Mouse (Mus musculus) thymus, adult 2 months (tissue): ENCODE measurements around the gene Serinc5. TPM values are rescaled to one million over a fixed set of nuclear protein-coding genes. Genes with fewer than 3 reads are reported as not detected.

ENCODE experiments used
- DNase-seq: peaks from one replicate; pipeline ENCODE4 v3.0.0; 2021
- H3K27ac ChIP-seq: fragments of 200-500 bp; 2 replicates; pipeline ENCODE4 v1.5.1; 2012; ENCODE audit warnings: low read length, control low read depth; ENCODE audit not compliant: control insufficient read depth, insufficient read depth
- H3K27me3 ChIP-seq: fragments of 200-500 bp; 2 replicates; pipeline ENCODE4 v1.6.1; 2012; ENCODE audit warnings: mild to moderate bottlenecking, low read length, moderate library complexity, mixed read lengths; ENCODE audit not compliant: control insufficient read depth, insufficient read depth
- H3K36me3 ChIP-seq: fragments of 200-500 bp; 2 replicates; pipeline ENCODE4 v1.6.1; 2012; ENCODE audit warnings: mild to moderate bottlenecking, low read length, moderate library complexity; ENCODE audit not compliant: control insufficient read depth, insufficient read depth
- H3K4me1 ChIP-seq: fragments of 200-500 bp; replicated peaks from 2 replicates; pipeline ENCODE4 v1.6.1; 2012; ENCODE audit warnings: low read length; ENCODE audit not compliant: control insufficient read depth, insufficient read depth
- H3K4me3 ChIP-seq: fragments of 200-500 bp; 2 replicates; pipeline ENCODE4 v1.5.1; 2012; ENCODE audit warnings: mild to moderate bottlenecking, low read length, control low read depth, moderate library complexity; ENCODE audit not compliant: control insufficient read depth, insufficient read depth
- CTCF ChIP-seq: fragments of 200-500 bp; IDR thresholded peaks from 2 replicates; pipeline ENCODE4 v1.5.1; 2012; ENCODE audit warnings: mild to moderate bottlenecking, control low read depth, low read length, moderate library complexity, borderline replicate concordance; ENCODE audit not compliant: control insufficient read depth, poor library complexity, insufficient read depth; ENCODE audit errors: extremely low read depth
- POLR2A ChIP-seq: fragments of 200-500 bp; IDR thresholded peaks from 2 replicates; pipeline ENCODE4 v1.6.1; 2012; ENCODE audit warnings: mild to moderate bottlenecking, low read length, control low read depth, moderate library complexity; ENCODE audit not compliant: control insufficient read depth, poor library complexity, insufficient read depth; ENCODE audit errors: extremely low read depth
- WGBS: fragments of 180-500 bp; shearing (Covaris S2); methylation state at CpG from one replicate; pipeline ENCODE4 v1.1.7; 2018; 5-methylcytosine and 5-hydroxymethylcytosine counted together
- polyA plus RNA-seq: library from polyadenylated mRNA; depleted of rRNA; stranded (reverse); fragments of >200 nt; gene quantifications from 2 replicates; pipeline ENCODE4 v1.2.3, GENCODE M21; 2012

Gene Serinc5
- polyA plus RNA-seq, 1 experiment, result 108 TPM

DNA sequence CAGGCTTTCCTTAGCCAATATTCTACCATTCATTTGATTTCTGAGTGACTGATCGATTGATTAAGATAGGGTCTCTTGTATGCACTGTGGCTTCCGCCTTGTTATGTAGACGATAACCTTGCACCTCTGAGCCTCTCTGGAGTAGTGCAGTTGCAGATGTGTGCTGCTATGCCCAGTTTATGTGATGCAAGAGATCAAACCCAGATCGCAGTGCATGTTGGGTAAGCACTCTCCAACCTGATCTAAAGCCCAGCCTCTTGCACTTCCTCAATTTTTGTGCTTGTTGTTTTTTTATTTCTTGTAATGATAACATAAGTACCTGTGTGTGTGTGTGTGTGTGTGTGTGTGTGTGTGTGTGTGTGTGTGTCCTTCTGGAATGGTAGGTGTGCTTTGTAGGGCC is 132.0 kb downstream of the Serinc5 start:
- TF ChIP-seq CTCF (no peak), POLR2A (no peak)
- H3K27ac ChIP-seq, result no peak overlapping the region
- peaks cover 11% of the 10 kb centered on the region for H3K4me1 ChIP-seq
- no peak overlapping the region for H3K4me3 ChIP-seq
- H3K36me3 ChIP-seq, result no peaks in the 10 kb centered on the region
- 81% methylated on average over 4 of the region's 4 CpGs for WGBS
- H3K27me3 ChIP-seq, result no peaks in the 10 kb centered on the region
- DNase-seq, result no peak

DNA sequence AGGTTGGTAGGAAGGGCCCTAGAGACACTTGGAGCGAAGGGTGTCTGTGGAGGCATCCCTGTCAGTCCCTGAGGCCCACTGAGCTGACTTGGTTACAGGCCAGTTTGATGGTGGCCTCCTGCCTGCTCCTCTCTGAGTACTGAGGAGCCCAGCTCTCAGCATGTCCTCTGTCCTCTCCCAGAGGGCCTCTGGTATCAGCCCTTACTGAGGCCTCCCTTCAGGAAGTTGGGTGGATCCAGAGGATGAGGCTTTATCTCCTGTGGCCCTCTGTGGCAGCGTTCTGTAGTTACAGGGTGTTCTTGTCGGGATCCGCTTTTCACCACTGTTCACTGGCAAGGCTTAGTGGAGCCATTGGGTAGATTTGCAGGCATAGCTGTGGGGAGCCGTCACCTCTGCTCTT is 132.4 kb downstream of the Serinc5 start:
- Histone ChIP-seq H3K4me1 (peaks cover 11% of the 10 kb centered on the region), H3K4me3 (no peak overlapping the region), H3K27me3 (no peaks in the 10 kb centered on the region), H3K36me3 (no peaks in the 10 kb centered on the region), H3K27ac (no peak overlapping the region)
- TF ChIP-seq CTCF (no peak), POLR2A (no peak)
- 95% methylated on average over 5 of the region's 5 CpGs for WGBS
- DNase-seq, result no peak

DNA sequence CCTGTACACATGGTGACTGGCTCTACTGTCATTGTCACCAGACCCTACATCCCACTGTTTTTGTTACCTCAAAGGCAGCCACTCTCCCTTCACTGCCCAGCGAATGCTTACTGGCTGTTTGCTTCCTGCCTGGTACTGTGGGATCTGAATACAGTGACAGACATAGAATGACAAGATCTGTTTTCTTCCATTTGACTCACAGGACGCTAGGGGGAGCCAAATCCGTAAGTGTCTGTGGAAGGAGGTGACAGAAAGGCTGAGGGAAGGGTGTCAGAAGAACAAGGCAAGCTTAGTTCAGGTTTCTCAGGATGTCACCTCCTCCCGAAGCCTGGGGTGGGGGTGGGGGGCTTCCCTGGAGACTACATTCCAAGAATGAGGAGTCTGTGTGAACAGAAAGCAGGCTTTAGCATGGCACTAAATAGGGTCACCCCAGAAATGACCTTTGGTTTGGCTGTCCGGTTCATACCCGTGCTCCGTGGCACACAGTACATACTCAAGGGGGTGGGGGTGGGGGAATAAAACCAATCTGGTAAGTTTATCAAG is 140.2 kb downstream of the Serinc5 start:
- H3K27ac ChIP-seq, result no peak overlapping the region
- peak; percentile 77 for DNase-seq
- TF ChIP-seq POLR2A, result no peak
- TF ChIP-seq CTCF, result no peak
- no peaks in the 10 kb centered on the region for H3K4me1 ChIP-seq
- no peak overlapping the region for H3K4me3 ChIP-seq
- H3K36me3 ChIP-seq, result no peaks in the 10 kb centered on the region
- WGBS, result 26% methylated on average over 7 of the region's 7 CpGs
- H3K27me3 ChIP-seq, result no peaks in the 10 kb centered on the region

DNA sequence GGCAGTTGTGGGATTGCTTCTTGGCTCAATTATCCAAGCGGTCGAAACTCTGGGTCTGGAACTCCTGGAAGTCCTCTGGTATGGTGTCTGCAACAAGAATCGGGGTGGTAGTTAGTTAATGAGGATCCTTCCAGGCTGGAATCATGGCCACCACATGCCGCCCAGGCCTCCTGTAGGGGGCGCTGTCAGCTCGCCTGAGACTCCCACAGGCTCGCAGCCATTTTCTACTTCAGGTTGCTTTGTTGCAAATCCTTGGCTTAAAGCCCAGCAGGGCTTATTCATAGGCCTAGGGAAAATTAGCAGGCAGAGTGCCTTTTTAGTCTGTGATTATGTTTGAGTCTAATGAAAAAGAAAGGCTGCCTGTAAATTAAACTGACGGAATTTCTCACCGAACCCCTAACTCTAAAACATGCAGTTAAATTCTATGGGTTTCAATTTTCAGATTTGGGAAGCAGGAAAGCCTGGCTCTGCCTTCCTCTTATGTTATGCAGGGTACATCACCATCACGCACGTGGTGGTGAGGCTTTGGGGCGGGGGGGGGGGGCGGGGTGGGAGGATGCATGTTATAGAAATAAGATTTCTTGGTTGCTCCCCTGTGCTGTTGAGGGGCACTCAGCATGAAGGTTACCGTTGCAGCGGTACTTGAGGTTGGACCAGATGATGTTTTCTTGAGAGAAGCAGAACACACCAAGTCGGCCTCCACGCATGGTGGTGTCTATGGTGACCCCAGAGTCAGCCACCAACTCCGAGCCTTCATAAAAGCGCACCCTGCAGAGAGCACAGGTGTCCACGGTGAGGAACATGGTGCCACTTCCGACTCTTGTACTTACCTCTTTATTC is 141.1 kb downstream of the Serinc5 start:
- WGBS, result 75% methylated on average over 21 of the region's 21 CpGs
- DNase-seq, result no peak
- H3K27ac ChIP-seq, result no peak overlapping the region
- TF ChIP-seq CTCF, result peak; percentile 65; the same call in 1 of the 2 replicates
- TF ChIP-seq POLR2A, result no peak
- H3K4me1 ChIP-seq, result no peaks in the 10 kb centered on the region
- no peaks in the 10 kb centered on the region for H3K27me3 ChIP-seq
- H3K4me3 ChIP-seq, result no peak overlapping the region
- H3K36me3 ChIP-seq, result no peaks in the 10 kb centered on the region

DNA sequence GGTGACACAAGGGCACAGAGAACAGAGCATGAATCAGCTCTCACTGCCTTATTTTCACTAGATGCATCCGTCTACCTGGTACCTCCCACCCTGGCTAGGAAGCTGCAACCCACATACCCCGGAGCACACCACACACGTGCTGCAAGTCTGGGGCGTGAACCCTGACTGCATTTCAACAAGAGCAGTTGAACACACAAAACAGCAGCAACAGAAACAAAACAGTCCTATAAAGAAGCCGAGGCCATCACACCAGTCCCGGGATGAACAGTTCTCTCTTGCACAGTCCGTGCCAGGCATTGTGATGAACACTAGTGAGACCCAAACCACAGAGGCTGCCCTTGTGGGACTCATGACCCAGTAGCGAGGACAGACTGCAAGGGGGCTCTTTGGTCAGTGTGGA is 142.8 kb downstream of the Serinc5 start:
- 92% methylated on average over 8 of the region's 8 CpGs for WGBS
- Histone ChIP-seq H3K4me1 (no peaks in the 10 kb centered on the region), H3K4me3 (no peak overlapping the region), H3K36me3 (no peaks in the 10 kb centered on the region), H3K27me3 (no peaks in the 10 kb centered on the region), H3K27ac (no peak overlapping the region)
- TF ChIP-seq POLR2A (no peak), CTCF (no peak)
- no peak for DNase-seq

DNA sequence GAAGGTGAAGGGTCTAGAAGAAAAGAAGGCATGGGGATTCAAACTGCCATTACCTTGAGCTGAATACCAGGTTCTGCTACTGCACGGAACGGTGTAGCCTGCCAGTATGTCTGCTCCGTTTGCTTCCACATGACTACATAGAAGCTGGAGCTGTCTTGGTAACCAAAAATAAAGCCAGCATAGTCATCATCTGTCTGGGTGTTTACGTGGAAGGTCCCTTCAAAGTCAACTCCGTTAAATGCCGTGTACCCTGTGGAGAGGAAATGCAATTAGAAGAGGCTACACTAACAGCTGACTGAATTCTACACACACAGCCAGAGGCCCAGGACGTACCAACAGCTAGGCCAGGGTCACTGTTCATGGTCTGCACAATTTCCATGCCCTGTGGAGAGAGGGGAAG is 144.1 kb downstream of the Serinc5 start:
- DNase-seq, result no peak
- Histone ChIP-seq H3K36me3 (no peaks in the 10 kb centered on the region), H3K4me1 (no peaks in the 10 kb centered on the region), H3K27me3 (no peaks in the 10 kb centered on the region), H3K4me3 (no peak overlapping the region), H3K27ac (no peak overlapping the region)
- TF ChIP-seq CTCF, result no peak
- TF ChIP-seq POLR2A, result no peak
- WGBS, result 95% methylated on average over 7 of the region's 7 CpGs
